In the genomic region with DNA sequence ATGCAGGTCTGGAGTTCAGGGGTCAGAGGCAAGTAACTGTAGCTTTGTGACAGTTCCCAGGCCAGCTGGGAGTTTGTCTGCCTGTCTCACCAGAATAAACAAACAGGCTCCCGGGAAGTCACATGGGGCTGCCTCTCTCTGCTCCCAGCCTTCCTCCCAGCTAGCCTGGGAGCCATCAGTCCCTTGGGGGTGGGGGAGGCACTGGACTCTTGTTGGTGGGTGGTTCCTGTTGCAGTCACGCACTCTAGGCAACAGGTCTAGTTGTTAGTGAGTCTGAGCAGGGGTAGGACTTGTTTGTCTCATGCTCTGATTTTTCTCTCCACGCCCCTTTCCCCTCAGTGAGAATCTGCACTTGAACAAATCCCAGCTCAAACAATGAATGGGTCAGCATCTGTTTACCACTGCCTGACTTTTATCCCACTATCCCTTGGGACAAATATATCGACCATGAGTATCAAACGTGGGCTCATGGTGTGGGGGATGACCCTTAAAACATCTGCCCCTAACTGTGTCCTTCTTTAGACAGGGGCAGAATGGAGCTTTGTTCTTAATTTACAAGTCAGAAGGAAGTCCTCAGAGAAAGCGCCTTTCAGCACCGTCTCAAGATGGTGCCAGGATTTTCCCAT, we compare ENCODE assay signal across 14 mouse cellular contexts. TPM values are rescaled to one million over a fixed set of nuclear protein-coding genes. Genes with fewer than 3 reads are reported as not detected.
A peak's percentile ranks its signal among the peaks of the same experiment; 100 is the strongest.
DNase-seq lines count a peak whose midpoint lies in the region; ATAC-seq lines count a peak whose summit lies in the region.
"Had no signal": no experiment of that assay in that cellular context is flagged by ENCODE, and none has a peak within 500 bp of the region (broad histone marks: within the 10 kb centered on the region; RNA-seq: fewer than 3 reads in every experiment).

No protein-coding gene starts in this region.

- WGBS in hindbrain, embryonic 12.5 days, result 17% methylated on average over 7 of the region's 7 CpGs
- WGBS in hindbrain, embryonic 13.5 days, result 14% methylated on average over 7 of the region's 7 CpGs

- H3K9me3 ChIP-seq in hindbrain, embryonic 12.5 days (replicated peaks), result no peaks in the 10 kb centered on the region
- H3K9me3 ChIP-seq in hindbrain, embryonic 13.5 days, result no peaks in the 10 kb centered on the region
- H3K9me3 ChIP-seq: forebrain, embryonic 15.5 days; limb, embryonic 15.5 days had no signal

- DNase-seq in R1 (ENCODE audit: low read depth, low spot score), result peak; percentile 74
- peak; percentile 48 for DNase-seq in kidney, postnatal 14 days
- peak; percentile 62 for DNase-seq in lung, postnatal 36 days
- no peak for DNase-seq in spleen, adult 12 weeks (ENCODE audit: low spot score)
- no peak for DNase-seq in urinary bladder, adult 2 months (ENCODE audit: low spot score)
- no peak for DNase-seq in frontal cortex, postnatal 10 days (ENCODE audit: low spot score in 2 of 2)
- DNase-seq: adrenal gland, postnatal 10 days; cerebellum, postnatal 25 days had no signal

- no peak overlapping the region for H3K4me2 ChIP-seq in hindbrain, embryonic 12.5 days (replicated peaks)
- no peak overlapping the region for H3K4me2 ChIP-seq in hindbrain, embryonic 13.5 days
- H3K4me2 ChIP-seq: forebrain, embryonic 15.5 days; limb, embryonic 15.5 days; neural tube, embryonic 13.5 days had no signal

- H3K27ac ChIP-seq in hindbrain, embryonic 12.5 days, result no peak overlapping the region
- no peak overlapping the region for H3K27ac ChIP-seq in hindbrain, embryonic 13.5 days
- H3K27ac ChIP-seq: forebrain, embryonic 15.5 days; hindbrain, postnatal 0 days; limb, embryonic 15.5 days; neural tube, embryonic 13.5 days had no signal

- H3K4me3 ChIP-seq in hindbrain, embryonic 12.5 days, result no peak overlapping the region
- no peak overlapping the region for H3K4me3 ChIP-seq in hindbrain, embryonic 13.5 days
- H3K4me3 ChIP-seq: forebrain, embryonic 15.5 days; limb, embryonic 15.5 days; neural tube, embryonic 13.5 days had no signal

- H3K4me1 ChIP-seq in hindbrain, embryonic 12.5 days, result peaks cover 24% of the 10 kb centered on the region
- peaks cover 15% of the 10 kb centered on the region; the same call in 1 of the 2 replicates for H3K4me1 ChIP-seq in hindbrain, embryonic 13.5 days (replicated peaks)
- H3K4me1 ChIP-seq: forebrain, embryonic 15.5 days had no signal

- ATAC-seq in hindbrain, embryonic 12.5 days (ENCODE audit: low FRiP score), result peak; percentile 51; the same call in 1 of the 2 replicates
- ATAC-seq in hindbrain, embryonic 13.5 days (ENCODE audit: low FRiP score), result no peak
- ATAC-seq: forebrain, embryonic 15.5 days; hindbrain, postnatal 0 days had no signal

- no peaks in the 10 kb centered on the region for H3K36me3 ChIP-seq in hindbrain, embryonic 12.5 days
- H3K36me3 ChIP-seq in hindbrain, embryonic 13.5 days, result no peaks in the 10 kb centered on the region
- H3K36me3 ChIP-seq: forebrain, embryonic 15.5 days; limb, embryonic 15.5 days; neural tube, embryonic 13.5 days had no signal

- no peak overlapping the region for H3K9ac ChIP-seq in hindbrain, embryonic 12.5 days
- no peak overlapping the region for H3K9ac ChIP-seq in hindbrain, embryonic 13.5 days
- H3K9ac ChIP-seq: forebrain, embryonic 15.5 days; limb, embryonic 15.5 days; neural tube, embryonic 13.5 days had no signal

- no peaks in the 10 kb centered on the region for H3K27me3 ChIP-seq in hindbrain, embryonic 12.5 days
- peaks cover 3% of the 10 kb centered on the region for H3K27me3 ChIP-seq in hindbrain, embryonic 13.5 days
- H3K27me3 ChIP-seq: forebrain, embryonic 15.5 days; limb, embryonic 15.5 days had no signal

RNA-seq across cellular contexts. Expression of a gene that starts 24.7 kb away (rescaled TPM):
- polyA plus RNA-seq in hindbrain, embryonic 12.5 days (2016; fragmentation: Nextera tagmentation; extraction: Ambion mirVana), result 18.8 and 18.9 TPM in 2 replicates
- 27.6 and 28.3 TPM in 2 replicates for polyA plus RNA-seq in hindbrain, embryonic 13.5 days (2015; fragmentation: Nextera tagmentation; extraction: Ambion mirVana)
- 13.5 and 14.5 TPM in 2 replicates for polyA plus RNA-seq in urinary bladder, adult 2 months (2012; rRNA removed)

Comparison
In these comparisons a context has a peak if more than half of its experiments do, and no peak if none do; other contexts are left out.
1. DNase-seq: peak in R1 (single experiment), kidney, postnatal 14 days (single experiment) and lung, postnatal 36 days (single experiment); none in spleen, adult 12 weeks (single experiment), urinary bladder, adult 2 months (single experiment) and frontal cortex, postnatal 10 days (0 of 2).